Mouse (Mus musculus): Measurements from ENCODE around the gene Os9. TPM values are rescaled to one million over a fixed set of nuclear protein-coding genes. Genes with fewer than 3 reads are reported as not detected.
"Not testable (repeated sequence)": the region's sequence is repeated elsewhere in the genome, so short reads cannot be mapped to it uniquely, and the experiment has no call there.

Os9 gene
- polyA plus RNA-seq, 3 experiments from 2014 or later, result 61.9 to 81.5 (median 75.8) TPM

- ATAC-seq, result no peak
Observed at GRCm38 (mm10) chr10:127144536-127144935, 23.6 kb upstream of the Os9 start.

- no peak for ATAC-seq
Observed at GRCm38 (mm10) chr10:127143228-127143627, 22.3 kb upstream of the Os9 start.

- peak; percentile 74 for ATAC-seq
Observed at GRCm38 (mm10) chr10:127141500-127141899, 20.6 kb upstream of the Os9 start.

GRCm38 (mm10) chr10:127140971-127141370 lies 20.0 kb upstream of the Os9 start:
- peak; percentile 28 for ATAC-seq

GRCm38 (mm10) chr10:127138328-127139141 lies 17.6 kb upstream of the Os9 start:
- ATAC-seq, result no peak

GRCm38 (mm10) chr10:127137896-127138295 lies 17.0 kb upstream of the Os9 start:
- no peak for ATAC-seq

- ATAC-seq, result peak; percentile 70
Observed at GRCm38 (mm10) chr10:127136510-127136909, 15.6 kb upstream of the Os9 start.

- ATAC-seq, result peak; percentile 49
Observed at GRCm38 (mm10) chr10:127135118-127135836, 14.3 kb upstream of the Os9 start.

GRCm38 (mm10) chr10:127134394-127135035 lies 13.6 kb upstream of the Os9 start:
- not testable (repeated sequence) for ATAC-seq

- ATAC-seq, result no peak
Observed at GRCm38 (mm10) chr10:127132469-127132868, 11.5 kb upstream of the Os9 start.

- ATAC-seq, result no peak
Observed at GRCm38 (mm10) chr10:127129431-127129830, 8.5 kb upstream of the Os9 start.

GRCm38 (mm10) chr10:127127711-127128279 lies 6.9 kb upstream of the Os9 start:
- no peak for ATAC-seq

- ATAC-seq, result no peak
Observed at GRCm38 (mm10) chr10:127126579-127126978, 5.6 kb upstream of the Os9 start.

- peak; percentile 44 for ATAC-seq
Observed at GRCm38 (mm10) chr10:127125210-127126001, 4.5 kb upstream of the Os9 start.

- ATAC-seq, result no peak
Observed at GRCm38 (mm10) chr10:127123436-127123805, 2.5 kb upstream of the Os9 start.

- ATAC-seq, result no peak
Observed at GRCm38 (mm10) chr10:127122784-127123435, 2.0 kb upstream of the Os9 start.

- no peak for ATAC-seq
Observed at GRCm38 (mm10) chr10:127122018-127122417, 1.1 kb upstream of the Os9 start.

- ATAC-seq, result no peak
Observed at GRCm38 (mm10) chr10:127120301-127121065, 448 bp downstream of the Os9 start.

GRCm38 (mm10) chr10:127119229-127119628 lies 1.7 kb downstream of the Os9 start:
- ATAC-seq, result no peak

GRCm38 (mm10) chr10:127118470-127118869 lies 2.5 kb downstream of the Os9 start:
- ATAC-seq, result no peak

GRCm38 (mm10) chr10:127115068-127115467 lies 5.9 kb downstream of the Os9 start:
- peak; percentile 48 for ATAC-seq

All from inflammation-experienced regulatory T-cells, adult 6 months (primary cell).